Mouse (Mus musculus): ENCODE data around the gene Olfr829. TPM values are rescaled to one million over a fixed set of nuclear protein-coding genes. Genes with fewer than 3 reads are reported as not detected.
"Not testable (repeated sequence)": the region's sequence is repeated elsewhere in the genome, so short reads cannot be mapped to it uniquely, and the experiment has no call there.

The Olfr829 gene
- not detected in 2 replicates for polyA plus RNA-seq (2015; fragmentation: Nextera tagmentation; extraction: Ambion mirVana)

GRCm38 (mm10) chr9:18854633-18855032 is at the start of gene Olfr829:
Gene Olfr829, plus strand, starts transcription at chr9:18854933.
- no peaks in the 10 kb centered on the region for H3K4me1 ChIP-seq (ENCODE audit: control insufficient read depth, insufficient read depth, low read length)
- H3K4me3 ChIP-seq (ENCODE audit: low read length), result no peak within 1 kb of the TSS
- H3K4me2 ChIP-seq (ENCODE audit: low read depth, low read length), result no peak within 1 kb of the TSS
- H3K27me3 ChIP-seq (replicated peaks; ENCODE audit: control insufficient read depth, insufficient read depth, low read length), result no peaks in the 10 kb centered on the region
- no peaks in the 10 kb centered on the region for H3K9me3 ChIP-seq (ENCODE audit: control insufficient read depth, low read length)
- H3K9ac ChIP-seq (ENCODE audit: low read depth, low read length), result no peak within 1 kb of the TSS
- ATAC-seq, result no peak
- no peaks in the 10 kb centered on the region for H3K36me3 ChIP-seq (ENCODE audit: control insufficient read depth, insufficient read depth, low read length)
- no peak within 1 kb of the TSS for H3K27ac ChIP-seq (ENCODE audit: low read length)
- 65% methylated on average over 1 of the region's 1 CpGs for WGBS

GRCm38 (mm10) chr9:18819426-18819825 is 35.3 kb upstream of the Olfr829 start, which contains the start of gene Olfr828:
Gene Olfr828, minus strand, starts transcription at chr9:18819526.
- H3K9ac ChIP-seq (ENCODE audit: low read depth, low read length), result no peak within 1 kb of the TSS
- H3K27me3 ChIP-seq (replicated peaks; ENCODE audit: control insufficient read depth, insufficient read depth, low read length), result no peaks in the 10 kb centered on the region
- H3K4me2 ChIP-seq (ENCODE audit: low read depth, low read length), result no peak within 1 kb of the TSS
- no peak for ATAC-seq
- no peaks in the 10 kb centered on the region for H3K9me3 ChIP-seq (ENCODE audit: control insufficient read depth, low read length)
- no peaks in the 10 kb centered on the region for H3K4me1 ChIP-seq (ENCODE audit: control insufficient read depth, insufficient read depth, low read length)
- no peak within 1 kb of the TSS for H3K27ac ChIP-seq (ENCODE audit: low read length)
- H3K4me3 ChIP-seq (ENCODE audit: low read length), result no peak within 1 kb of the TSS
- no peaks in the 10 kb centered on the region for H3K36me3 ChIP-seq (ENCODE audit: control insufficient read depth, insufficient read depth, low read length)

- no peak for ATAC-seq
- Histone ChIP-seq H3K36me3 (ENCODE audit: control insufficient read depth, insufficient read depth, low read length) (no peaks in the 10 kb centered on the region), H3K9me3 (ENCODE audit: control insufficient read depth, low read length) (no peaks in the 10 kb centered on the region), H3K4me2 (ENCODE audit: low read depth, low read length) (no peak within 1 kb of the TSS), H3K27ac (ENCODE audit: low read length) (no peak within 1 kb of the TSS), H3K27me3 (replicated peaks; ENCODE audit: control insufficient read depth, insufficient read depth, low read length) (no peaks in the 10 kb centered on the region), H3K4me1 (ENCODE audit: control insufficient read depth, insufficient read depth, low read length) (no peaks in the 10 kb centered on the region), H3K9ac (ENCODE audit: low read depth, low read length) (no peak within 1 kb of the TSS), H3K4me3 (ENCODE audit: low read length) (no peak within 1 kb of the TSS)
These were observed 19.7 kb downstream of the Olfr829 start, which contains the start of gene Olfr830 for GRCm38 (mm10) chr9:18874393-18874792. Gene Olfr830, plus strand, starts transcription at chr9:18874693.

- H3K4me3 ChIP-seq (ENCODE audit: low read length); H3K4me2 ChIP-seq (ENCODE audit: low read depth, low read length); H3K9ac ChIP-seq (ENCODE audit: low read depth, low read length); H3K9me3 ChIP-seq (ENCODE audit: control insufficient read depth, low read length); H3K27ac ChIP-seq (ENCODE audit: low read length); H3K4me1 ChIP-seq (ENCODE audit: control insufficient read depth, insufficient read depth, low read length); H3K27me3 ChIP-seq (replicated peaks; ENCODE audit: control insufficient read depth, insufficient read depth, low read length); ATAC-seq; H3K36me3 ChIP-seq (ENCODE audit: control insufficient read depth, insufficient read depth, low read length): not testable (repeated sequence)
- WGBS, result 73% methylated on average over 2 of the region's 2 CpGs
These were observed 53.0 kb downstream of the Olfr829 start for GRCm38 (mm10) chr9:18907699-18908098.

Other genes starting within 250 kb of the Olfr829 start
- gene Muc16, start 180.4 kb upstream of the Olfr829 start, polyA plus RNA-seq (2015; fragmentation: Nextera tagmentation; extraction: Ambion mirVana), result 2.1 and 2.6 TPM in 2 replicates
- gene Olfr24, start 90.9 kb upstream of the Olfr829 start, polyA plus RNA-seq (2015; fragmentation: Nextera tagmentation; extraction: Ambion mirVana), result not detected in 2 replicates
- not detected in 2 replicates for gene Olfr828, start 35.4 kb upstream of the Olfr829 start, polyA plus RNA-seq (2015; fragmentation: Nextera tagmentation; extraction: Ambion mirVana)
- not detected in 2 replicates for gene Olfr830, start 19.8 kb downstream of the Olfr829 start, polyA plus RNA-seq (2015; fragmentation: Nextera tagmentation; extraction: Ambion mirVana)
- gene Olfr832, start 82.2 kb downstream of the Olfr829 start, polyA plus RNA-seq (2015; fragmentation: Nextera tagmentation; extraction: Ambion mirVana), result not detected in 2 replicates
- not detected in 2 replicates for gene Olfr834, start 133.1 kb downstream of the Olfr829 start, polyA plus RNA-seq (2015; fragmentation: Nextera tagmentation; extraction: Ambion mirVana)
- gene Olfr835, start 177.8 kb downstream of the Olfr829 start, polyA plus RNA-seq (2015; fragmentation: Nextera tagmentation; extraction: Ambion mirVana), result not detected in 2 replicates

Data from intestine, embryonic 16.5 days (tissue).